Mouse (Mus musculus): ENCODE results near the gene Cadps. TPM values are rescaled to one million over a fixed set of nuclear protein-coding genes. Genes with fewer than 3 reads are reported as not detected.

Gene Cadps
- polyA plus RNA-seq, 1 experiment from 2014 or later: 0.13 TPM

GRCm38 (mm10) chr14:12768870-12769269, 54.0 kb downstream of the Cadps start:
- no peak for DNase-seq (ENCODE audit: low spot score)
- H3K9ac ChIP-seq (ENCODE audit: low read depth, low read length): no peak overlapping the region
- H3K4me1 ChIP-seq (replicated peaks; ENCODE audit: insufficient read depth, low read length): no peaks in the 10 kb centered on the region
- TF ChIP-seq CTCF (IDR thresholded peaks at IDR 0.05; ENCODE audit: low read depth): no peak
- WGBS: 81% methylated on average over 1 of the region's 1 CpGs
- no peaks in the 10 kb centered on the region for H3K36me3 ChIP-seq (ENCODE audit: insufficient read depth, low read length)
- ATAC-seq (replicated peaks; ENCODE audit: low FRiP score, low read depth): no peak
- no peaks in the 10 kb centered on the region for H3K27me3 ChIP-seq (ENCODE audit: insufficient read depth, low read length)
- no peak overlapping the region for H3K4me3 ChIP-seq (replicated peaks; ENCODE audit: low read depth, low read length)
- no peak overlapping the region for H3K27ac ChIP-seq
- H3K9me3 ChIP-seq (replicated peaks; ENCODE audit: low read length): no peaks in the 10 kb centered on the region
- no peak overlapping the region for H3K4me2 ChIP-seq (ENCODE audit: low read length)

GRCm38 (mm10) chr14:12753237-12753636, 69.6 kb downstream of the Cadps start:
- Histone ChIP-seq H3K27ac (no peak overlapping the region), H3K4me1 (replicated peaks; ENCODE audit: insufficient read depth, low read length) (no peaks in the 10 kb centered on the region), H3K4me2 (ENCODE audit: low read length) (no peak overlapping the region), H3K36me3 (ENCODE audit: insufficient read depth, low read length) (no peaks in the 10 kb centered on the region), H3K9me3 (replicated peaks; ENCODE audit: low read length) (no peaks in the 10 kb centered on the region), H3K4me3 (replicated peaks; ENCODE audit: low read depth, low read length) (no peak overlapping the region), H3K27me3 (ENCODE audit: insufficient read depth, low read length) (no peaks in the 10 kb centered on the region), H3K9ac (ENCODE audit: low read depth, low read length) (no peak overlapping the region)
- DNase-seq (ENCODE audit: low spot score): no peak
- TF ChIP-seq CTCF (IDR thresholded peaks at IDR 0.05; ENCODE audit: low read depth): no peak
- WGBS: 87% methylated on average over 4 of the region's 4 CpGs
- no peak for ATAC-seq (replicated peaks; ENCODE audit: low FRiP score, low read depth)

GRCm38 (mm10) chr14:12751821-12752220, 71.1 kb downstream of the Cadps start:
- TF ChIP-seq CTCF (IDR thresholded peaks at IDR 0.05; ENCODE audit: low read depth): no peak
- Histone ChIP-seq H3K4me3 (replicated peaks; ENCODE audit: low read depth, low read length) (no peak overlapping the region), H3K36me3 (ENCODE audit: insufficient read depth, low read length) (no peaks in the 10 kb centered on the region), H3K27ac (no peak overlapping the region), H3K9me3 (replicated peaks; ENCODE audit: low read length) (no peaks in the 10 kb centered on the region), H3K9ac (ENCODE audit: low read depth, low read length) (no peak overlapping the region), H3K4me2 (ENCODE audit: low read length) (no peak overlapping the region), H3K4me1 (replicated peaks; ENCODE audit: insufficient read depth, low read length) (no peaks in the 10 kb centered on the region), H3K27me3 (ENCODE audit: insufficient read depth, low read length) (no peaks in the 10 kb centered on the region)
- WGBS: 54% methylated on average over 1 of the region's 1 CpGs
- DNase-seq (ENCODE audit: low spot score) (no peak), ATAC-seq (replicated peaks; ENCODE audit: low FRiP score, low read depth) (no peak)

GRCm38 (mm10) chr14:12730979-12731378, 91.9 kb downstream of the Cadps start:
- no peak for TF ChIP-seq CTCF (IDR thresholded peaks at IDR 0.05; ENCODE audit: low read depth)
- Histone ChIP-seq H3K36me3 (ENCODE audit: insufficient read depth, low read length) (no peaks in the 10 kb centered on the region), H3K9ac (ENCODE audit: low read depth, low read length) (no peak overlapping the region), H3K9me3 (replicated peaks; ENCODE audit: low read length) (no peaks in the 10 kb centered on the region), H3K4me1 (replicated peaks; ENCODE audit: insufficient read depth, low read length) (no peaks in the 10 kb centered on the region), H3K27me3 (ENCODE audit: insufficient read depth, low read length) (no peaks in the 10 kb centered on the region), H3K4me3 (replicated peaks; ENCODE audit: low read depth, low read length) (no peak overlapping the region), H3K4me2 (ENCODE audit: low read length) (no peak overlapping the region), H3K27ac (no peak overlapping the region)
- ATAC-seq (replicated peaks; ENCODE audit: low FRiP score, low read depth) (no peak), DNase-seq (ENCODE audit: low spot score) (no peak)
- WGBS: 85% methylated on average over 2 of the region's 2 CpGs

- Histone ChIP-seq H3K27me3 (ENCODE audit: insufficient read depth, low read length) (no peaks in the 10 kb centered on the region), H3K9me3 (replicated peaks; ENCODE audit: low read length) (no peaks in the 10 kb centered on the region), H3K9ac (ENCODE audit: low read depth, low read length) (no peak overlapping the region), H3K4me3 (replicated peaks; ENCODE audit: low read depth, low read length) (no peak overlapping the region), H3K4me2 (ENCODE audit: low read length) (no peak overlapping the region), H3K36me3 (ENCODE audit: insufficient read depth, low read length) (no peaks in the 10 kb centered on the region), H3K27ac (no peak overlapping the region), H3K4me1 (replicated peaks; ENCODE audit: insufficient read depth, low read length) (no peaks in the 10 kb centered on the region)
- WGBS: 83% methylated on average over 1 of the region's 1 CpGs
- no peak for TF ChIP-seq CTCF (IDR thresholded peaks at IDR 0.05; ENCODE audit: low read depth)
- no peak for ATAC-seq (replicated peaks; ENCODE audit: low FRiP score, low read depth)
- DNase-seq (ENCODE audit: low spot score): no peak
These were observed 100.3 kb downstream of the Cadps start for GRCm38 (mm10) chr14:12722452-12723194.

- WGBS: 60% methylated on average over 3 of the region's 3 CpGs
- no peaks in the 10 kb centered on the region for H3K9me3 ChIP-seq (replicated peaks; ENCODE audit: low read length)
- no peak overlapping the region for H3K27ac ChIP-seq
- no peak overlapping the region for H3K4me3 ChIP-seq (replicated peaks; ENCODE audit: low read depth, low read length)
- DNase-seq (ENCODE audit: low spot score) (no peak), ATAC-seq (replicated peaks; ENCODE audit: low FRiP score, low read depth) (no peak)
- H3K4me2 ChIP-seq (ENCODE audit: low read length): no peak overlapping the region
- no peak for TF ChIP-seq CTCF (IDR thresholded peaks at IDR 0.05; ENCODE audit: low read depth)
- H3K4me1 ChIP-seq (replicated peaks; ENCODE audit: insufficient read depth, low read length): no peaks in the 10 kb centered on the region
- no peak overlapping the region for H3K9ac ChIP-seq (ENCODE audit: low read depth, low read length)
- H3K36me3 ChIP-seq (ENCODE audit: insufficient read depth, low read length): no peaks in the 10 kb centered on the region
- no peaks in the 10 kb centered on the region for H3K27me3 ChIP-seq (ENCODE audit: insufficient read depth, low read length)
These were observed 104.1 kb downstream of the Cadps start for GRCm38 (mm10) chr14:12718766-12719165.

Measured in kidney, postnatal 0 days (tissue).